In genomic region chr3:96579885-96580454, GRCm38 (mm10) we compare ENCODE assay signal across 8 mouse cellular contexts. TPM values are rescaled to one million over a fixed set of nuclear protein-coding genes. Genes with fewer than 3 reads are reported as not detected.
DNase-seq lines count a peak whose midpoint lies in the region; ATAC-seq and TF ChIP-seq lines count a peak whose summit lies in the region.

No protein-coding gene starts in this region.

- 0 out of 2 replicates have a peak overlapping the region, but pooled peaks have one; percentile 17 for H3K9ac ChIP-seq in embryonic facial prominence, embryonic 12.5 days
- peak overlapping the region; percentile 54; the same call in 1 of the 2 replicates for H3K9ac ChIP-seq in limb, embryonic 12.5 days (replicated peaks)
- H3K9ac ChIP-seq in midbrain, embryonic 14.5 days (replicated peaks; ENCODE audit: low read length), result peak overlapping the region; percentile 34; the same call in 1 of the 2 replicates

- H3K4me2 ChIP-seq in embryonic facial prominence, embryonic 12.5 days (replicated peaks), result peak overlapping the region; percentile 49
- H3K4me2 ChIP-seq in limb, embryonic 12.5 days, result peak overlapping the region; percentile 58
- peak overlapping the region; percentile 52 for H3K4me2 ChIP-seq in midbrain, embryonic 14.5 days (ENCODE audit: low read length)

- H3K4me3 ChIP-seq in embryonic facial prominence, embryonic 12.5 days, result peak overlapping the region; percentile 12; the same call in 1 of the 2 replicates
- H3K4me3 ChIP-seq in kidney, adult 2 months (ENCODE audit: insufficient read depth, low read depth, low read length), result peak overlapping the region; percentile 11; the same call in 1 of the 2 replicates
- peak overlapping the region; percentile 28 for H3K4me3 ChIP-seq in limb, embryonic 12.5 days (replicated peaks)
- H3K4me3 ChIP-seq in midbrain, embryonic 14.5 days (replicated peaks; ENCODE audit: low read depth, low read length), result peak overlapping the region; percentile 16

- peak; percentile 89 for DNase-seq in 3134 (ENCODE audit: extremely low read depth, insufficient read length, low spot score)
- peak; percentile 91 for DNase-seq in adrenal gland, postnatal 25 days
- DNase-seq in heart, adult 18-20 months, result peak; percentile 93 to 94
- peak; percentile 92 for DNase-seq in kidney, adult 2 months
- peak; percentile 95 for DNase-seq in midbrain, embryonic 14.5 days
- peak; percentile 81 for DNase-seq in spleen, adult 12 weeks (ENCODE audit: low spot score)

- no peak for TF ChIP-seq POLR2A in kidney, adult 2 months (IDR thresholded peaks at IDR 0.05; ENCODE audit: low read depth, low read length)

- no peaks in the 10 kb centered on the region for H3K9me3 ChIP-seq in embryonic facial prominence, embryonic 12.5 days
- H3K9me3 ChIP-seq in limb, embryonic 12.5 days, result no peaks in the 10 kb centered on the region
- H3K9me3 ChIP-seq in midbrain, embryonic 14.5 days (ENCODE audit: control insufficient read depth, low read length), result no peaks in the 10 kb centered on the region

- no peak overlapping the region for H3K27ac ChIP-seq in embryonic facial prominence, embryonic 12.5 days
- H3K27ac ChIP-seq in kidney, adult 2 months (ENCODE audit: insufficient read depth, low read depth, low read length), result peak overlapping the region; percentile 65
- H3K27ac ChIP-seq in limb, embryonic 12.5 days, result no peak overlapping the region
- no peak overlapping the region for H3K27ac ChIP-seq in midbrain, embryonic 14.5 days (replicated peaks; ENCODE audit: low read depth, low read length)

- peak; percentile 35; the same call in 1 of the 2 replicates for ATAC-seq in embryonic facial prominence, embryonic 12.5 days (ENCODE audit: insufficient number of reproducible peaks, insufficient read depth, low FRiP score, low TSS enrichment)
- ATAC-seq in limb, embryonic 12.5 days (ENCODE audit: insufficient number of reproducible peaks, insufficient read depth, low FRiP score, low TSS enrichment, low read depth), result 0 out of 2 replicates have a peak, but pooled peaks have one; percentile 43
- peak; percentile 72 for ATAC-seq in midbrain, embryonic 14.5 days (ENCODE audit: low FRiP score, low TSS enrichment)

- 13% methylated on average over 16 of the region's 16 CpGs for WGBS in embryonic facial prominence, embryonic 12.5 days
- 13% methylated on average over 16 of the region's 16 CpGs for WGBS in kidney, adult 2 months
- WGBS in limb, embryonic 12.5 days, result 12% methylated on average over 16 of the region's 16 CpGs
- 13% methylated on average over 16 of the region's 16 CpGs for WGBS in midbrain, embryonic 14.5 days

- no peaks in the 10 kb centered on the region for H3K36me3 ChIP-seq in embryonic facial prominence, embryonic 12.5 days
- no peaks in the 10 kb centered on the region for H3K36me3 ChIP-seq in kidney, adult 2 months (ENCODE audit: control insufficient read depth, insufficient read depth, low read length)
- peaks cover 3% of the 10 kb centered on the region; the same call in 1 of the 2 replicates for H3K36me3 ChIP-seq in limb, embryonic 12.5 days
- H3K36me3 ChIP-seq in midbrain, embryonic 14.5 days (ENCODE audit: control insufficient read depth, insufficient read depth, low read length), result no peaks in the 10 kb centered on the region

- peak; percentile 100; the same call in 1 of the 2 replicates for TF ChIP-seq CTCF in kidney, adult 2 months (conservative IDR thresholded peaks at IDR 0.05; ENCODE audit: insufficient read depth, insufficient read length, low read depth, low read length)

- H3K4me1 ChIP-seq in embryonic facial prominence, embryonic 12.5 days, result peaks cover 16% of the 10 kb centered on the region
- H3K4me1 ChIP-seq in kidney, adult 2 months (ENCODE audit: control insufficient read depth, insufficient read depth, low read length), result peaks cover 28% of the 10 kb centered on the region
- H3K4me1 ChIP-seq in limb, embryonic 12.5 days (replicated peaks), result peaks cover 24% of the 10 kb centered on the region
- H3K4me1 ChIP-seq in midbrain, embryonic 14.5 days (ENCODE audit: control insufficient read depth, insufficient read depth, low read length), result peaks cover 14% of the 10 kb centered on the region

- no peaks in the 10 kb centered on the region for H3K27me3 ChIP-seq in embryonic facial prominence, embryonic 12.5 days
- no peaks in the 10 kb centered on the region for H3K27me3 ChIP-seq in kidney, adult 2 months (replicated peaks; ENCODE audit: control insufficient read depth, insufficient read depth, low read length)
- H3K27me3 ChIP-seq in limb, embryonic 12.5 days, result peaks cover 8% of the 10 kb centered on the region; the same call in 1 of the 2 replicates
- H3K27me3 ChIP-seq in midbrain, embryonic 14.5 days (ENCODE audit: control insufficient read depth, insufficient read depth, low read length), result no peaks in the 10 kb centered on the region

RNA-seq across cellular contexts. Expression of gene Gm16253, which starts 3.2 kb away (rescaled TPM):
- total RNA-seq in adrenal gland, postnatal 25 days (2021), result not detected in 2 replicates
- 2.1 and 2.4 TPM in 2 replicates for polyA plus RNA-seq in embryonic facial prominence, embryonic 12.5 days (2016; fragmentation: Nextera tagmentation; extraction: Ambion mirVana)
- total RNA-seq in heart, adult 18-20 months (2021), result 1 to 10 TPM; 1.6 to 1.9 TPM
- polyA plus RNA-seq in kidney, adult 2 months (2012; rRNA removed), result 0.20 TPM in 1 of 2 replicates, not detected in the other
- polyA plus RNA-seq in limb, embryonic 12.5 days (2016; fragmentation: Nextera tagmentation; extraction: Ambion mirVana), result 0.72 and 1.5 TPM in 2 replicates
- polyA plus RNA-seq in midbrain, embryonic 14.5 days (2014; fragmentation: Nextera tagmentation; extraction: Ambion mirVana), result 0.43 and 0.45 TPM in 2 replicates

RNA-seq across cellular contexts. Expression of gene Polr3gl, which starts 14.0 kb away (rescaled TPM):
- 37.7 and 44.9 TPM in 2 replicates for total RNA-seq in adrenal gland, postnatal 25 days (2021)
- 49.8 and 52.1 TPM in 2 replicates for polyA plus RNA-seq in embryonic facial prominence, embryonic 12.5 days (2016; fragmentation: Nextera tagmentation; extraction: Ambion mirVana)
- total RNA-seq in heart, adult 18-20 months (2021), result 10 to 100 TPM; 26.7 to 30.5 TPM
- polyA plus RNA-seq in kidney, adult 2 months (2012; rRNA removed), result 14.5 and 15.3 TPM in 2 replicates
- 48.5 and 50.4 TPM in 2 replicates for polyA plus RNA-seq in limb, embryonic 12.5 days (2016; fragmentation: Nextera tagmentation; extraction: Ambion mirVana)
- polyA plus RNA-seq in midbrain, embryonic 14.5 days (2014; fragmentation: Nextera tagmentation; extraction: Ambion mirVana), result 14.8 and 17.1 TPM in 2 replicates

RNA-seq across cellular contexts. Expression of gene Ankrd34a, which starts 16.5 kb away (rescaled TPM):
- total RNA-seq in adrenal gland, postnatal 25 days (2021), result 0.71 and 0.97 TPM in 2 replicates
- 2.1 and 2.3 TPM in 2 replicates for polyA plus RNA-seq in embryonic facial prominence, embryonic 12.5 days (2016; fragmentation: Nextera tagmentation; extraction: Ambion mirVana)
- 1 to 10 TPM in 1 of 2 experiments, under 1 TPM in 1; 0.59 to 1.4 TPM for total RNA-seq in heart, adult 18-20 months (2021)
- polyA plus RNA-seq in kidney, adult 2 months (2012; rRNA removed), result 0.23 and 0.38 TPM in 2 replicates
- 1.5 and 2.2 TPM in 2 replicates for polyA plus RNA-seq in limb, embryonic 12.5 days (2016; fragmentation: Nextera tagmentation; extraction: Ambion mirVana)
- 12.0 and 13.7 TPM in 2 replicates for polyA plus RNA-seq in midbrain, embryonic 14.5 days (2014; fragmentation: Nextera tagmentation; extraction: Ambion mirVana)

RNA-seq across cellular contexts. Expression of gene Lix1l, which starts 21.0 kb away (rescaled TPM):
- total RNA-seq in adrenal gland, postnatal 25 days (2021), result 32.9 and 50.0 TPM in 2 replicates
- 6.8 and 8.1 TPM in 2 replicates for polyA plus RNA-seq in embryonic facial prominence, embryonic 12.5 days (2016; fragmentation: Nextera tagmentation; extraction: Ambion mirVana)
- 10 to 100 TPM; 24.4 to 27.4 TPM for total RNA-seq in heart, adult 18-20 months (2021)
- 7.7 and 9.6 TPM in 2 replicates for polyA plus RNA-seq in kidney, adult 2 months (2012; rRNA removed)
- polyA plus RNA-seq in limb, embryonic 12.5 days (2016; fragmentation: Nextera tagmentation; extraction: Ambion mirVana), result 5.7 and 6.8 TPM in 2 replicates
- 6.7 and 7.5 TPM in 2 replicates for polyA plus RNA-seq in midbrain, embryonic 14.5 days (2014; fragmentation: Nextera tagmentation; extraction: Ambion mirVana)

RNA-seq across cellular contexts. Expression of gene Txnip, which starts 22.2 kb away (rescaled TPM):
- 421 and 586 TPM in 2 replicates for total RNA-seq in adrenal gland, postnatal 25 days (2021)
- polyA plus RNA-seq in embryonic facial prominence, embryonic 12.5 days (2016; fragmentation: Nextera tagmentation; extraction: Ambion mirVana), result 75.8 and 80.8 TPM in 2 replicates
- total RNA-seq in heart, adult 18-20 months (2021), result 100 to 1,000 TPM; 435 to 530 TPM
- 514 and 518 TPM in 2 replicates for polyA plus RNA-seq in kidney, adult 2 months (2012; rRNA removed)
- polyA plus RNA-seq in limb, embryonic 12.5 days (2016; fragmentation: Nextera tagmentation; extraction: Ambion mirVana), result 68.2 and 70.9 TPM in 2 replicates
- 45.0 and 60.1 TPM in 2 replicates for polyA plus RNA-seq in midbrain, embryonic 14.5 days (2014; fragmentation: Nextera tagmentation; extraction: Ambion mirVana)
